Mouse (Mus musculus) kidney, postnatal 0 days (tissue): Measurements from ENCODE around the gene Coasy. TPM values are rescaled to one million over a fixed set of nuclear protein-coding genes. Genes with fewer than 3 reads are reported as not detected.

Experiments
- ATAC-seq: fragments of 200-750 bp; cut with Nextera tagmentation; replicated peaks from 2 replicates; pipeline ENCODE4 v1.8.0; 2017; ENCODE audit warnings: low read depth, moderate number of reproducible peaks, moderate TSS enrichment, moderate library complexity; ENCODE audit not compliant: low FRiP score
- DNase-seq: peaks from one replicate; pipeline ENCODE4 v3.0.0-alpha.2; 2016; ENCODE audit warnings: low spot score
- H3K27ac ChIP-seq: fragments of 300-500 bp; sonication (generic); 2 replicates; pipeline ENCODE4 v1.5.1; 2014; ENCODE audit warnings: mild to moderate bottlenecking
- H3K27me3 ChIP-seq: fragments of 300-500 bp; sonication (generic); 2 replicates; pipeline ENCODE4 v1.6.1; 2014; ENCODE audit warnings: low read length, mixed read lengths; ENCODE audit not compliant: insufficient read depth
- H3K36me3 ChIP-seq: fragments of 300-500 bp; sonication (generic); 2 replicates; pipeline ENCODE4 v1.6.1; 2014; ENCODE audit warnings: low read length, mixed read lengths; ENCODE audit not compliant: insufficient read depth
- H3K4me1 ChIP-seq: fragments of 300-500 bp; sonication (generic); replicated peaks from 2 replicates; pipeline ENCODE4 v1.6.1; 2014; ENCODE audit warnings: antibody characterized with exemption, low read length, mixed read lengths; ENCODE audit not compliant: insufficient read depth
- H3K4me2 ChIP-seq: fragments of 300-500 bp; sonication (generic); 2 replicates; pipeline ENCODE4 v1.6.1; 2014; ENCODE audit warnings: mild to moderate bottlenecking, low read length, moderate library complexity, mixed read lengths
- H3K4me3 ChIP-seq: fragments of 300-500 bp; sonication (generic); replicated peaks from 2 replicates; pipeline ENCODE4 v1.5.1; 2014; ENCODE audit warnings: low read depth, low read length
- H3K9ac ChIP-seq: fragments of 300-500 bp; sonication (generic); 2 replicates; pipeline ENCODE4 v1.6.1; 2014; ENCODE audit warnings: low read depth, low read length
- H3K9me3 ChIP-seq: fragments of 300-500 bp; sonication (generic); replicated peaks from 2 replicates; pipeline ENCODE4 v1.6.1; 2016; ENCODE audit warnings: low read length, inconsistent platforms, mixed read lengths
- CTCF ChIP-seq: IDR thresholded peaks from 2 replicates; pipeline ENCODE4 v1.5.1; 2016; ENCODE audit warnings: antibody characterized with exemption, low read depth, mild to moderate bottlenecking, moderate library complexity
- WGBS: fragments of 180-500 bp; shearing (Covaris S2); extraction: QIAGEN DNeasy Blood & Tissue Kit; methylation state at CpG from one replicate; pipeline ENCODE4 v1.1.7; 2014; 5-methylcytosine and 5-hydroxymethylcytosine counted together
- polyA plus RNA-seq: library from polyadenylated mRNA; unstranded; fragments of >200 nt; fragmentation: Nextera tagmentation; extraction: Ambion mirVana; gene quantifications from 2 replicates; pipeline ENCODE4 v1.2.1, GENCODE M21; 2015

Gene Coasy
- polyA plus RNA-seq, 1 experiment from 2014 or later: 55.3 TPM

DNA sequence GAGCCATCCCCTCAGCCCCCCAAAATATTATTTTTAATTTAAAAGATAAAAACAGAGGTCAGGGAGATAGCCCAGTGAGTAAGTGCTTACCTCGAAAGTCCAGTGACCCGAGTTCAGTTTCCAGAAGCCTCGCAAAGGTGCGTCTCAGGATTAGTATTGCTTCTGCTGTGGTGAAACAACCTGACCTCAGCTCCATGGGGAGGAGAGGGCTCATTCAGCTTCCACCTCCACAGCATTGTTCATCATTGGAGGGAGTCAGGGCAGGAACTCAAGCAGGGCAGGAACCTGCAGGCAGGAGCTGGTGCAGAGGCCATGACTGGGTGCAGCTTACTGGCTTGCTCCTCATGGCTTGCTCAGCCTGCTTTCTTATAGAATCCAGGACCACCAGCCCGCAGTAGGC lies 21.3 kb upstream of the Coasy start:
- Histone ChIP-seq H3K36me3 (peaks cover 4% of the 10 kb centered on the region; the same call in 1 of the 2 replicates), H3K9ac (no peak overlapping the region), H3K27ac (no peak overlapping the region), H3K4me3 (no peak overlapping the region), H3K9me3 (no peaks in the 10 kb centered on the region), H3K4me2 (no peak overlapping the region), H3K4me1 (peaks cover 23% of the 10 kb centered on the region), H3K27me3 (no peaks in the 10 kb centered on the region)
- DNase-seq (no peak), ATAC-seq (no peak)
- no peak for TF ChIP-seq CTCF
- WGBS: 87% methylated on average over 5 of the region's 5 CpGs

DNA sequence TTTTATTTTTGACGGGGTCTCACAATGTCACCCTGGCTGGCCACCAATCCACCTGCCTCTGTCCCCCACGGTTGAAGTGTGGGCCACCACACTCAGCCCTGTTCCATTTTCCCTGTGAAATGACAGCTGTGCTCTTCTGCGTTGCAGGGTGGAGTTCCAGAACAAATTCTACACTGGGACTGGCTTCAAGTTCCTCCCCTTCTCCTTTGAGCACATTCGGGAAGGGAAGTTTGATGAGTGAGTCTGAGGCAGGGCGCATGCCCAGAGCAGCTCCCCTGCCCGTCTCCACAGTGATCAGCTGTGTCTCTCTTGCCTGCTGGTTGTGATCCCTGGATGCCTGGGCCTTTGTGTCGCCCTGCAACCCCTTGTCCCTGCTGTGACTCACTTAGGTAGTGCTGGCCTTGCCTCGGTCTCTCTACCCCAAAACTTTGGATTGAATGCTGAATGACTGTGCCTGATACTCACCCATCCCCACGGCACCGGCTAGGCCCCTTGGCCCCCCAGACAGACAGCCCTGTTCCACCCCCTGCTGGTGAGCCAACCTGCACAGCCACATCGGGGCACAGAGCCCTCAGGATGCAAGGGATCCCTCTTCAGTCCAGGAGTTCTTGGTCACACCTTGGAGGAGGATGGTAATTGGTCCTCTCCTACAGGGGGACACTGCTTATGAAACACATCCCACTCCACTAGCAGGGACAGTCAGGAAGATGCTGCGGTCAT lies 20.0 kb upstream of the Coasy start:
- ATAC-seq (no peak), DNase-seq (no peak)
- Histone ChIP-seq H3K4me2 (no peak overlapping the region), H3K27ac (peak overlapping the region; percentile 94; the same call in 1 of the 2 replicates), H3K9me3 (no peaks in the 10 kb centered on the region), H3K4me3 (no peak overlapping the region), H3K4me1 (peaks cover 23% of the 10 kb centered on the region), H3K36me3 (peaks cover 4% of the 10 kb centered on the region; the same call in 1 of the 2 replicates), H3K27me3 (no peaks in the 10 kb centered on the region), H3K9ac (no peak overlapping the region)
- 74% methylated on average over 12 of the region's 12 CpGs for WGBS
- TF ChIP-seq CTCF: no peak

DNA sequence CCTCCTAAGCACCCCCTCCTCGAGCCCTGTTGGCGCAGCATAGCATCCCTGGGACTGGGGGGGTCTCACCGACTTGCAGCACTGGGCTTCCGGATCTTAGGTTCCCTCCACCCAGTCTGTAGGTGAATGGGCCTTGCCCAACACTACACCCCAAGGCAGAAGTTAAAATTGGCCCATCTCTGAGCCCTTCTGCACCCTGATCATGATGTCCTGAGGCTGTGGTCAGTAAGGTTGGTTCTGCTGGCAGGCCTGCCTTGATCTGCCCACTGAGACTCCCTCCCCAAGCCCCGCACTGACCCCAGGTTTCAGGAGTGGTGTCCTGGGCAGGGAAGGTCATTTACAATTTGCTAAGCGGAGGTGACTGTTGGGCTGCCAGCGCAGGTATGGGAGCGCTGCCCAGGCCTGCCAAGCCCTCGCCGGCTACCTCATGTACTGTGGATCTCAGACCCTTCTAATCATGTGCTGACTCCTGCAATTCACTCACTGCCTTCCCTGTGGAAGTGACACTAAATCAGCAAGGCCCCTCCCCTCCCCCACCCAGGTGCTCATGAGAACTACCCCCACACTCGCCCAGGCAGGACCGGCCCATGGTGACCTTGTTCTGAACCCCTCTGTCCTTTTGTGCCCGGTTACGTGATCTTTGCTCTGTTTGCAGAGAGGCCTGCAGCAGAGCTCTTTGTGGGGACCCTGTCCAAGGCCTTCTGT lies 19.2 kb upstream of the Coasy start:
- no peaks in the 10 kb centered on the region for H3K27me3 ChIP-seq
- ATAC-seq: no peak
- peaks cover 23% of the 10 kb centered on the region for H3K4me1 ChIP-seq
- no peaks in the 10 kb centered on the region for H3K9me3 ChIP-seq
- no peak for TF ChIP-seq CTCF
- H3K4me2 ChIP-seq: no peak overlapping the region; the same call in 1 of the 2 replicates
- H3K4me3 ChIP-seq: no peak overlapping the region
- H3K36me3 ChIP-seq: peaks cover 4% of the 10 kb centered on the region; the same call in 1 of the 2 replicates
- 0 out of 2 replicates have a peak overlapping the region, but pooled peaks have one; percentile 31 for H3K9ac ChIP-seq
- DNase-seq: peak; percentile 32
- 55% methylated on average over 14 of the region's 14 CpGs for WGBS
- H3K27ac ChIP-seq: peak overlapping the region; percentile 94

DNA sequence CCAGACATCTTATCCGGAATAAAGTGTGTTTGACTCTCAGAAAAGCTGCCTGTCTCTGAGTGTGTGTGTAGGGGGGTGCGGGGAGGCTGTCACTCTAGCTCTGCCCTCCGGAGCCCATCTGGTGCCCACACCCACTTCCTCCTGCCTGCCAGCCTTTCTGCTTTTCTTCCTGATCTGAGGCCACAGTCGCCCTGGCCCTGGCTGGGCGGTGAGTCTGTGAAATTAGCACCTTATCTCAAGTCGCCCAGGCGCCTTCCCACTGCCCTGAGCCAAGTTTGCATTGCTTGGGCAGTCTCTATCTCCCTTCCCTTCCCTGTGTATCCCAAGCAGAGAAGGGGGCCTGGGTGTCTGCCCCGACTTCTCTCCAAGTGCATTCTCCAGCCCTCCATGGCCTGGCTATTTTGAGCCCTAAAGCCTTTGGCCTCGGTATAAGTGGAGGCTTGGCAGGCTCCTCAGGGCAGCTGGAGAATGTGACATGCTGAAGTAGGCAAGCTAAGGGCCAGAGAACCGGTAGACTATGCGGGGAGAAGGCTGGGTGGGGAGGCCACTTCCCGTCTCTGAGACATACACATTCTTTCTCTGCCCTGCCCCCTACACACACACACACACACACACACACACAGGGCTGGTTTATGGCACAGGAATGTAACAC lies 18.6 kb upstream of the Coasy start:
- Histone ChIP-seq H3K27me3 (no peaks in the 10 kb centered on the region), H3K4me3 (no peak overlapping the region), H3K36me3 (peaks cover 4% of the 10 kb centered on the region; the same call in 1 of the 2 replicates), H3K27ac (peak overlapping the region; percentile 94), H3K9me3 (no peaks in the 10 kb centered on the region), H3K4me2 (peak overlapping the region; percentile 1; the same call in 1 of the 2 replicates), H3K9ac (0 out of 2 replicates have a peak overlapping the region, but pooled peaks have one; percentile 31), H3K4me1 (peaks cover 19% of the 10 kb centered on the region)
- DNase-seq (peak; percentile 78), ATAC-seq (no peak; the same call in 1 of the 2 replicates)
- TF ChIP-seq CTCF: no peak
- WGBS: 17% methylated on average over 12 of the region's 12 CpGs

DNA sequence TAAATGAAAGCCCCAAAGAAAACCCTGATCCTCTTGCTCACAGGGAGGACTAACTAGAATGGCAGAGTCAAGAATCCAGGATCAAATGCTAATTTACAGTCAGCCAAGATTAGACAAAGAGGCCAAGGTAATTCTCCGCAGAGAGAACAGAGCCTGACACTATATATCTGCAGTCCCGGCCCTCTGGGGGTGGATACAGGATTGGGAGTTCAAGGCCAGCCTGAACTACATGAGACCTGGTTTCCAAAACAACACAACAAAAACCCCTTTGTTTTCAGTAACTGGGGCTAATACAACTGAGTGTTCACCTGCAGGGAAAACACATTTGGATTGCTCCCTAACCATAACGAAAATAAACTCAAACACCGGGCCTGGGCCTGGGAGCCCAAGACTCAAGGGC lies 17.9 kb upstream of the Coasy start:
- 71% methylated on average over 4 of the region's 4 CpGs for WGBS
- Histone ChIP-seq H3K4me2 (no peak overlapping the region), H3K4me3 (no peak overlapping the region), H3K36me3 (peaks cover 4% of the 10 kb centered on the region; the same call in 1 of the 2 replicates), H3K9ac (no peak overlapping the region), H3K4me1 (peaks cover 19% of the 10 kb centered on the region), H3K9me3 (no peaks in the 10 kb centered on the region), H3K27ac (peak overlapping the region; percentile 94), H3K27me3 (no peaks in the 10 kb centered on the region)
- no peak for ATAC-seq
- no peak for TF ChIP-seq CTCF
- DNase-seq: no peak

DNA sequence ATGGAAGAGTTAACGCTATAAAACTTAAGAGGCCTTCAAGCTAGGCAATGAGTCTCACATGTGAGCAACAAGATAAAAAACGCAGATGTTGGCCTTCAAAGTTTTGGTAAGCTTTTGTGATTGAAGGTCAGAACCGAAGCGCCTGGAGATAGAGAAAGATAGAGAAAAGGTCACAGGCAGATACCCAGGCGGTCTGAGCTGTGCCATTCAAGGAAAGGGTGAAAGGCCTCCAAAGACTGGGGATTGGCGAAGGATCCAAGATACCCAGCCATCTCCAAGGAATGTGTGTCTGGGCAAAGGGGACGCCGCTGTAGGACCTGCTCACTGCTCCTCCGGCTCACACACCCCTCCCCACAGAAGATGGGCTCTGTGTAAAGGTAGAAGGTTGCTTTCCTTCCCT lies 17.4 kb upstream of the Coasy start:
- TF ChIP-seq CTCF: no peak
- ATAC-seq (no peak), DNase-seq (no peak)
- Histone ChIP-seq H3K27me3 (no peaks in the 10 kb centered on the region), H3K36me3 (peaks cover 4% of the 10 kb centered on the region; the same call in 1 of the 2 replicates), H3K4me3 (no peak overlapping the region), H3K9ac (no peak overlapping the region), H3K27ac (no peak overlapping the region), H3K4me1 (peaks cover 16% of the 10 kb centered on the region), H3K4me2 (no peak overlapping the region), H3K9me3 (no peaks in the 10 kb centered on the region)
- WGBS: 94% methylated on average over 9 of the region's 9 CpGs
